Mouse (Mus musculus): Measurements from ENCODE around the gene Rap1b.

GRCm38 (mm10) chr10:117777501-117778327 is 68.1 kb downstream of the Rap1b start:
- no peak for TF ChIP-seq CTCF (IDR thresholded peaks at IDR 0.05; ENCODE audit: low read depth)
- TF ChIP-seq EP300 (IDR thresholded peaks at IDR 0.05; ENCODE audit: low read depth): no peak

Data from heart, postnatal 0 days (tissue).